Mouse (Mus musculus): ENCODE results near the gene Slc25a15.
A peak's percentile ranks its signal among the peaks of the same experiment; 100 is the strongest.

Slc25a15 gene

GRCm38 (mm10) chr8:22398142-22398951 is at the start of gene Slc25a15:
Slc25a15 (minus strand) TSS chr8:22398597.
- DNase-seq (ENCODE audit: low spot score): peak; percentile 82

GRCm38 (mm10) chr8:22411971-22412370 is 13.6 kb upstream of the Slc25a15 start:
- no peak for DNase-seq (ENCODE audit: low spot score)

- peak; percentile 53 for DNase-seq (ENCODE audit: low spot score)
Measured at GRCm38 (mm10) chr8:22411282-22411702, 12.9 kb upstream of the Slc25a15 start, which contains the start of gene Mrps31. Mrps31 (plus strand) TSS chr8:22411361.

- no peak for DNase-seq (ENCODE audit: low spot score)
Measured at GRCm38 (mm10) chr8:22410688-22411281, 12.4 kb upstream of the Slc25a15 start.

- DNase-seq (ENCODE audit: low spot score): no peak
Measured at GRCm38 (mm10) chr8:22405733-22406132, 7.3 kb upstream of the Slc25a15 start.

GRCm38 (mm10) chr8:22403235-22403634 is 4.8 kb upstream of the Slc25a15 start:
- no peak for DNase-seq (ENCODE audit: low spot score)

- DNase-seq (ENCODE audit: low spot score): no peak
Measured at GRCm38 (mm10) chr8:22400593-22400992, 2.2 kb upstream of the Slc25a15 start.

GRCm38 (mm10) chr8:22399285-22399880 is 986 bp upstream of the Slc25a15 start:
- DNase-seq (ENCODE audit: low spot score): no peak

- DNase-seq (ENCODE audit: low spot score): no peak
Measured at GRCm38 (mm10) chr8:22397811-22398141, 621 bp downstream of the Slc25a15 start.

- no peak for DNase-seq (ENCODE audit: low spot score)
Measured at GRCm38 (mm10) chr8:22395256-22395655, 3.1 kb downstream of the Slc25a15 start.

GRCm38 (mm10) chr8:22394471-22394870 is 3.9 kb downstream of the Slc25a15 start:
- no peak for DNase-seq (ENCODE audit: low spot score)

GRCm38 (mm10) chr8:22390766-22391463 is 7.5 kb downstream of the Slc25a15 start:
- DNase-seq (ENCODE audit: low spot score): no peak

GRCm38 (mm10) chr8:22389874-22390273 is 8.5 kb downstream of the Slc25a15 start:
- no peak for DNase-seq (ENCODE audit: low spot score)

- DNase-seq (ENCODE audit: low spot score): no peak
Measured at GRCm38 (mm10) chr8:22385158-22385557, 13.2 kb downstream of the Slc25a15 start.

- DNase-seq (ENCODE audit: low spot score): no peak
Measured at GRCm38 (mm10) chr8:22382824-22383595, 15.4 kb downstream of the Slc25a15 start.

GRCm38 (mm10) chr8:22380934-22381333 is 17.5 kb downstream of the Slc25a15 start:
- no peak for DNase-seq (ENCODE audit: low spot score)

GRCm38 (mm10) chr8:22376903-22377302 is 21.5 kb downstream of the Slc25a15 start:
- DNase-seq (ENCODE audit: low spot score): no peak

- no peak for DNase-seq (ENCODE audit: low spot score)
Measured at GRCm38 (mm10) chr8:22376311-22376710, 22.1 kb downstream of the Slc25a15 start.

GRCm38 (mm10) chr8:22359882-22360281 is 38.5 kb downstream of the Slc25a15 start:
- DNase-seq (ENCODE audit: low spot score): no peak

GRCm38 (mm10) chr8:22359359-22359758 is 39.0 kb downstream of the Slc25a15 start:
- no peak for DNase-seq (ENCODE audit: low spot score)

GRCm38 (mm10) chr8:22335426-22335825 is 63.0 kb downstream of the Slc25a15 start:
- no peak for DNase-seq (ENCODE audit: low spot score)

All from ovary, postnatal 10 days (tissue).